Mouse (Mus musculus): ENCODE measurements around the gene Vmn2r121.

Gene Vmn2r121

DNA sequence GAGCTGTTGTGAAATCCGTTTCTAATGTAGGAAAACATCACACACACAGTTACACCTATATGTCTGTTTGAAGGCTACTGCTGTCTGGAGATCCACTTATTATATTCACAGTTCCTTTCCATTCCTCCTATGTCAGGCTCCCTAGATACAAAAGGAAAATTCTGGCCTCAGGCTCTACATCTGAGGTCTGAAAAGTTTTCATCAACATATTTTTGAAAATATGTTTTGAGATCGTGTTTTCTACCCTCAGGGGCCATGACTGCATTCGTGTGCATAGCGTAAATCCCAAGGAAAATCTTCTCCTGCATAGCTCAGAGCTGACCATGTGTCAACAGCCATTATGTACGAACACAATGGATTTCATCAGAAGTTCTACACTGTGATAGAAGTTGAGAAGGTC is at the start of gene Vmn2r121:
Gene Vmn2r121 (minus strand): TSS at position 101 of the 400 bp plus-strand sequence.
- no peak for DNase-seq
